Mouse (Mus musculus): ENCODE measurements around the gene Atoh8.

Atoh8 gene

GRCm38 (mm10) chr6:72190577-72190976 is 44.8 kb downstream of the Atoh8 start:
- DNase-seq (ENCODE audit: low read depth): no peak

DNA sequence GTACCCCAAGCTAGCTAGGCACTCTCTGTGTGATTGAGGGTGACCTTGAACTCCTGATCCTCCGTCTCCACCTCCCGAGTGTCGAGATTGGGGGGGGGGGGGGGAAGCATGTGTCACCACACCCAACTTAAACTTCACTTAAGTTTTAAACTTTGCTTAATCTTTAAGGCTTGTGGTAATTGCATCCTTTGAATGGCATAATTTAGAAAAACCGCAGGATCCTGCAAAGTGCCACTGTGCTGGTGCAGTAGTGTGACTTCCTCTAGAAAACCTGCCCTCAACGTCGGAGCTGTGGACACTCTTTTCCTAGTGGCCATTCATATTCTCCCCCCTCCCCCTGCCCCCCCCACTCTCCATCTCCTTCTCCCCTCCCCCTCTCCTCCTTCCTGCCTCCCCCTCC is 45.3 kb downstream of the Atoh8 start:
- DNase-seq (ENCODE audit: low read depth): no peak

DNA sequence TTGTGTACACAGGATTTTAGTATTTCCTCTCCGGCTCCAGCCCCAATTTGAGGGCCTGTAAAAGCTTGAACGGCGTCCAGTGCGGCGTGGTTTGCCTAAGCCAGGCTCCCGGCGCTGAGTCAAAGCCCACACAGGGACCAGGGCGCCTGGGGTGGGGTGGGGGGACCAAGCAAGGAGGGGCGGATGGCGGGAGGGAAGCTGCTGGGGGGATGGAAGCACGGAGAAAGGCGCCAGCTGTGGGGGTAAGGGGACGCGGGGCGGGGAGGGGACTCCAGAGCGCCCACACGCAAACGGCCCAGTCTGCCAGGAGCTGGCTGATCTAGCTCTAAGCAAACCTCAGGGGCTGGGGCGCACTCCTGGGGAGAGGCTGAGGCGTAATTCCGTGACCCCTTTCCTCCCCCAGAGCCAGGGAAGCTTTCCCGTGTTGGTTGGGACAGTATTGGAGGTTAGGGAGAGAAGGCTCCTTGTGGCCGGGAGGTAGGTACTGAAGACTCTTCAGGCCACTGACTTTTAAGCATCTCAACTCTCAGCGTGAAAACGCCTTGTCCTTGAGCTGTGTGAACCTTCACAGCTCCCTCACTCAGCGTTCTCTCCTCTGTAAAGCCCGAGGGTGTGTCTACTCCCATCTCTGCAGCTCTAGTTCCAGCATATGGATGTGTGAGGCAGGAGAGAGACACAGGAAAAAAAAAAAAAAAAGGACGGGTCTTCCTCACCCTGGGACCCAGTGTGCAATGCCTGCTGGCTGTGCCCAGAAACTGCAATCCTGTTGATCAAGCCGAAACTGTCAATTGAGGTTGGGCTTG is 46.1 kb downstream of the Atoh8 start:
- DNase-seq (ENCODE audit: low read depth): no peak

- no peak for DNase-seq (ENCODE audit: low read depth)
These were observed 48.6 kb downstream of the Atoh8 start for GRCm38 (mm10) chr6:72186809-72187208.

GRCm38 (mm10) chr6:72185893-72186490 is 49.4 kb downstream of the Atoh8 start:
- peak; percentile 40 for DNase-seq (ENCODE audit: low read depth)

GRCm38 (mm10) chr6:72184576-72184975 is 50.8 kb downstream of the Atoh8 start:
- DNase-seq (ENCODE audit: low read depth): no peak

- DNase-seq (ENCODE audit: low read depth): no peak
These were observed 55.5 kb downstream of the Atoh8 start for GRCm38 (mm10) chr6:72179562-72180502.

GRCm38 (mm10) chr6:72179006-72179405 is 56.4 kb downstream of the Atoh8 start:
- no peak for DNase-seq (ENCODE audit: low read depth)

- no peak for DNase-seq (ENCODE audit: low read depth)
These were observed 58.0 kb downstream of the Atoh8 start for GRCm38 (mm10) chr6:72177417-72177816.

GRCm38 (mm10) chr6:72176004-72176403 is 59.4 kb downstream of the Atoh8 start:
- no peak for DNase-seq (ENCODE audit: low read depth)

DNA sequence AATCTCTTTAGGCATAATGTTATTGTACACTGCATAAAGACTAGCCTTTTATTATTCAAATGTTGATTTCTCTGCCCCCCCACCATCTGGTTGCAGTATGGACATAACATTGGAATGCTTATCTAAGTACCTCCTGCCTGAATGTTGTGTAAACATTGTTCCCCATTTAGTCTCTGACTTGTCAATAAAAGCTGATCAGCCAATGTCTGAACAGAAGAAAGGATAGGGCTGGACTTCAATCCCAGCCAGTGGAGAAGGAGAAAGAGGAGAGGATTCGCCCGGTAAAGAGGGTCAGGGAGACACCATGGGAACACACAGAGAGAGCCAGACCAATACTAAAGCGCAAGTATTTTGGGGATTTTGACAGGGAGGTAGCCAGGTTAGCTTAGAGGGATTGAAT is 60.0 kb downstream of the Atoh8 start:
- DNase-seq (ENCODE audit: low read depth): no peak

DNA sequence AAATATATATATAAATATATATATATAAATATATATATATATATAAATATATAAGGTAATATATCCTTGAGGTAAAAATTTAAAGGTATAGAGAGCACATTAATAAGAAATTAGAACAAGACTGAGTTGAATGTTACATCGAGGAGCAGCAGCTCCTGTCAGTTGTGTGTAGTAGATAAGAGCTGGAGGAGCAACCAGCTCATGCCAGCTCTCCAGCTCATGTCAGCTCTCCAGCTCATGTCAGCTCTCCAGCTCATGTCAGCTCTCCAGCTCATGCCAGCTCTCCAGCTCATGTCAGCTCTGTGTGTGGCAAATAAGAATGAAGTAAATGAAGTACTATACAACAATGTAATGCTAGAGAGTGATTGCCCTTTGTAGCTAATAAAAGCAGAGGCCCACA is 62.0 kb downstream of the Atoh8 start:
- DNase-seq (ENCODE audit: low read depth): no peak

GRCm38 (mm10) chr6:72171391-72171790 is 64.0 kb downstream of the Atoh8 start:
- no peak for DNase-seq (ENCODE audit: low read depth)

GRCm38 (mm10) chr6:72165907-72166306 is 69.5 kb downstream of the Atoh8 start:
- no peak for DNase-seq (ENCODE audit: low read depth)

DNA sequence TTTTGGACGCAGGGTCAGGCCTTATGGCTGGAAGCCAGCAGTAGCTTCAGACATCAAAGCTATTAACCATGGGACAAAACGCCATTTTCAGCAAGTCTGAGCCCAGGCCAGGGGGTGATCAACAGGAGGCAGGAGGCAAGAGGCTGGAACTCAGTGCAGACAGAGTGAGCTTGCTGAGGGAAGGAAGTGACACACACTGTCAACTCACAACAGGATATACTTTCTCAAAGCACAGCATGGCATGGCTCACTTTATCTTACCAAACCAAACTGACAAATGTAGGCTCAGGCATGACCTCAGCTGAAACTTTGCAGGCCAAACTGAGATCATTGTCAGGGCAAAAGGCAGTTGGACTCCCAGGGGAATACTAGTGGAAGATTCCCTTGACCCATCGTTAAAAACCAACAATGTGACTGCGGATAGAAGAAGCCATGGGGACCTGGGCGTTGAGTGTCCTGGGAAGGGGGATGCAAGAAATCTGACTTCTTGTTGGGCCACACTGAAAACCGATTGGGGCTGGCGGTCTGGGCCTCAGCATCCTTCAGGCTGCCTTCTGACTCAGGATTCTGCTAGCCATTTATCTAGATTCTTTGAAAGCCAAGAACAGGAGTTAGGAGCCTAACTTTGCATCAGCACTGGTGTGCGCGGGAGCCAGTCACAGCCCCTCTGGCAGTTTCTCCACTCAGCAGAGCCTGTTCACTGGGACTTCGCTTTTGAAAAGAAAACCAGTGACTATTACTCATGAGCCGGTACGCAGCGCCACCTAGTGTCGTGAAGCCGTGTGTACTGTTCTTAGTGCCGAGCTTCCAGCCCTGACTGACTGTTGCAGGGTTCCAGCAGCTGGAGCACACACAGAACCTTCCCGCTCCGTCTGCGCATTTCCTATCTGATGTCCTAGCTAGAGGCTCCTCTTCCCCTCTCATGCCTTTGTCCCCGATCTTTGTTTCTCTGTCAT is 70.8 kb downstream of the Atoh8 start:
- DNase-seq (ENCODE audit: low read depth): peak; percentile 75

GRCm38 (mm10) chr6:72162155-72162890 is 73.1 kb downstream of the Atoh8 start:
- DNase-seq (ENCODE audit: low read depth): no peak

- no peak for DNase-seq (ENCODE audit: low read depth)
These were observed 73.6 kb downstream of the Atoh8 start for GRCm38 (mm10) chr6:72161751-72162150.

GRCm38 (mm10) chr6:72160991-72161390 is 74.4 kb downstream of the Atoh8 start:
- DNase-seq (ENCODE audit: low read depth): no peak

DNA sequence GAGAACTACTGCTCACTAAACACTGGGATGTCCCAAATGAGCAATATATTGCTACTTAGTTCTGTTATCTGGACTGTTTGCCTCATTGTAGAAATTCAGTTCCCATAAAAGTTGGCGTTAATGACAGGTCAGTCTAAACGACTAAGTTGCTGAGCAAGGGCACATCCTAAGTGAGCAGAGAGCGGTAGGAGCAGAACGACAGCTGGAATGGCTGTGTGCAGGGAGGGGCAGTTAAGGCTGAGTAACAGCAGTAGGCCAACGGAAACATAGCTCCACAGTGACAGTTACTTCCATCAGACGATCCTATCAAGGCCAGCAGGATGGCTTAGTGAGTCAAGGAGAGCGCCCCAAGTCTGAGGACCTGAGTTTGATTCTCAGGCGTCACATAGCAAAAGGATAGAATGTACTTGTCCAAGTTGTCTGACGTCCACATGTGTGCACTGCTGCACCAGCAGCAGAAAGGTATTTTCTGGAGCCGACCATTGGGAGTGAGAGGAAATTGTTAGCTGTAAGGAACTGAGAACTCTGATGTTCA is 75.4 kb downstream of the Atoh8 start:
- DNase-seq (ENCODE audit: low read depth): no peak

GRCm38 (mm10) chr6:72158966-72159764 is 76.2 kb downstream of the Atoh8 start:
- DNase-seq (ENCODE audit: low read depth): no peak

All from c-Kit-positive CD71-positive TER-119-negative erythroid progenitor cells, embryonic 14.5 days (primary cell).